Mouse (Mus musculus) lung, embryonic 16.5 days (tissue): ENCODE results near the gene Steap3. TPM values are rescaled to one million over a fixed set of nuclear protein-coding genes. Genes with fewer than 3 reads are reported as not detected.

ENCODE experiments used
- ATAC-seq: fragments of 200-750 bp; cut with Nextera tagmentation; 2 replicates; pipeline ENCODE4 v1.8.0; 2017; ENCODE audit warnings: low read depth, mild to moderate bottlenecking, moderate library complexity
- H3K27ac ChIP-seq: fragments of 300-500 bp; sonication (generic); 2 replicates; pipeline ENCODE4 v1.5.1; 2014; ENCODE audit warnings: mild to moderate bottlenecking, control low read depth, low read length
- H3K27me3 ChIP-seq: fragments of 300-500 bp; sonication (generic); 2 replicates; pipeline ENCODE4 v1.6.1; 2014; ENCODE audit warnings: low read depth, low read length, mixed read lengths; ENCODE audit not compliant: control insufficient read depth, insufficient read depth
- H3K36me3 ChIP-seq: fragments of 300-500 bp; sonication (generic); 2 replicates; pipeline ENCODE4 v1.6.1; 2014; ENCODE audit warnings: low read length; ENCODE audit not compliant: control insufficient read depth, insufficient read depth
- H3K4me1 ChIP-seq: fragments of 300-500 bp; sonication (generic); replicated peaks from 2 replicates; pipeline ENCODE4 v1.6.1; 2014; ENCODE audit warnings: low read length, mixed read lengths; ENCODE audit not compliant: control insufficient read depth, insufficient read depth
- H3K4me2 ChIP-seq: fragments of 300-500 bp; sonication (generic); 2 replicates; pipeline ENCODE4 v1.6.1; 2014; ENCODE audit warnings: low read depth, low read length, control low read depth
- H3K4me3 ChIP-seq: fragments of 300-500 bp; sonication (generic); 2 replicates; pipeline ENCODE4 v1.5.1; 2014; ENCODE audit warnings: mild to moderate bottlenecking, low read length, control low read depth
- H3K9ac ChIP-seq: fragments of 300-500 bp; sonication (generic); 2 replicates; pipeline ENCODE4 v1.6.1; 2014; ENCODE audit warnings: low read length, control low read depth
- H3K9me3 ChIP-seq: fragments of 300-500 bp; sonication (generic); 2 replicates; pipeline ENCODE4 v1.6.1; 2016; ENCODE audit warnings: low read length; ENCODE audit not compliant: control insufficient read depth
- WGBS: fragments of 180-500 bp; shearing (Covaris S2); extraction: QIAGEN DNeasy Blood & Tissue Kit; methylation state at CpG from one replicate; pipeline ENCODE4 v1.1.7; 2014; 5-methylcytosine and 5-hydroxymethylcytosine counted together
- polyA plus RNA-seq: library from polyadenylated mRNA; unstranded; fragments of >200 nt; fragmentation: Nextera tagmentation; extraction: Ambion mirVana; gene quantifications from 2 replicates; pipeline ENCODE4 v1.2.1, GENCODE M21; 2015

The Steap3 gene
- polyA plus RNA-seq, 1 experiment from 2014 or later = 3.0 TPM

DNA sequence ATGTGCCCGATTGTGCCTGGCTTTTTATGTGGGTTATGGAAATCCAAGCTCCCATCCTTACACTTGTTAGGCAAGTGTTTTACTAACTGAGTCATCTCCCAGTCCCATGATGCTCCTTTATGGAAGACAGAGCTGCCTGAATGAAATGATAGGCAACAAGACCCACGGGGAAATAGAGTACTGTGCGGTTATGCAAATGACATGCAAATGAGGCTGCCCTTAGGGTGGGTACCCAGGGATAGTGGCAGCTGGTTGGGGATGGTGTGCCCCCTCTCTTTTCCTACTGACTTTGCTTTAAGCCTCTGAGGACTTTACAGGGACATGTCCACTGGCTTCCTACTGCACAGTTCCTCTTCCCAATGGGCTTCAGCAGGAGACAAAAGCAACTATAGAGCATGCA, 2.7 kb upstream of the Steap3 start:
- no peak for ATAC-seq
- no peak overlapping the region for H3K27ac ChIP-seq
- H3K9me3 ChIP-seq = 0 out of 2 replicates have a peak, but pooled peaks cover 2% of the 10 kb centered on the region
- no peak overlapping the region for H3K9ac ChIP-seq
- WGBS = 78% methylated on average over 3 of the region's 3 CpGs
- H3K4me3 ChIP-seq = no peak overlapping the region
- no peaks in the 10 kb centered on the region for H3K4me1 ChIP-seq
- no peaks in the 10 kb centered on the region for H3K36me3 ChIP-seq
- no peaks in the 10 kb centered on the region for H3K27me3 ChIP-seq
- H3K4me2 ChIP-seq = no peak overlapping the region

DNA sequence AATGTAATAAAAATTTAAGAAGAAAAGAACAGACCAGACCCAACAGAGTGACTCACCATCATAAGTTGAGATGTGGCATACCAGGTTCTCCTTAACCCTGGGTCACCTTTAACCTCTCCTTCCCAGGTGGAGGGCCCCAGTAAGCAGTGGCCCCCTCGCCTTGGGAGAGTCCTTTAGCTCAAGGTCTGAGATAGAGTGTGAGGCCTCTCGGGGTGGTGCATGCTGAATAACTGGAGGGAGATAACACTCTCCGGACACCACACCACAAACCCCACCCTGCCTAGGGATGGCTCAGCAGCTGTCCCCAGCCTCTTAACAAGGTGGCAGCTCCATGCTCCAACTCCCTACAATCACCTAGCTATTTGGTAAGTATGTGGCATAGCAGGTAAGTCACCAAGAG, 1.6 kb downstream of the Steap3 start:
- 70% methylated on average over 3 of the region's 3 CpGs for WGBS

GRCm38 (mm10) chr1:120270115-120270514, 2.4 kb downstream of the Steap3 start:
- WGBS = 55% methylated on average over 7 of the region's 7 CpGs
- Histone ChIP-seq H3K36me3 (no peaks in the 10 kb centered on the region), H3K4me3 (no peak overlapping the region), H3K27ac (no peak overlapping the region), H3K27me3 (no peaks in the 10 kb centered on the region), H3K9me3 (0 out of 2 replicates have a peak, but pooled peaks cover 2% of the 10 kb centered on the region), H3K4me2 (no peak overlapping the region), H3K9ac (no peak overlapping the region), H3K4me1 (peaks cover 3% of the 10 kb centered on the region; the same call in 1 of the 2 replicates)
- no peak for ATAC-seq

More for the DNA sequence above, 1.6 kb downstream of the Steap3 start:
- H3K36me3 ChIP-seq = no peaks in the 10 kb centered on the region
- H3K4me3 ChIP-seq = no peak overlapping the region
- H3K27ac ChIP-seq = no peak overlapping the region
- H3K9me3 ChIP-seq = 0 out of 2 replicates have a peak, but pooled peaks cover 2% of the 10 kb centered on the region
- H3K4me2 ChIP-seq = no peak overlapping the region
- no peak for ATAC-seq
- no peaks in the 10 kb centered on the region for H3K27me3 ChIP-seq
- H3K4me1 ChIP-seq = 0 out of 2 replicates have a peak, but pooled peaks cover 3% of the 10 kb centered on the region
- H3K9ac ChIP-seq = no peak overlapping the region

- no peak overlapping the region for H3K4me2 ChIP-seq
These were observed 4.9 kb downstream of the Steap3 start for GRCm38 (mm10) chr1:120267631-120268030.

GRCm38 (mm10) chr1:120266460-120266859, 6.0 kb downstream of the Steap3 start:
- 52% methylated on average over 4 of the region's 4 CpGs for WGBS

More at GRCm38 (mm10) chr1:120267631-120268030, 4.9 kb downstream of the Steap3 start:
- 73% methylated on average over 3 of the region's 3 CpGs for WGBS
- Histone ChIP-seq H3K36me3 (no peaks in the 10 kb centered on the region), H3K4me3 (no peak overlapping the region), H3K9ac (no peak overlapping the region), H3K9me3 (no peaks in the 10 kb centered on the region), H3K27me3 (no peaks in the 10 kb centered on the region), H3K4me1 (peaks cover 3% of the 10 kb centered on the region; the same call in 1 of the 2 replicates), H3K27ac (no peak overlapping the region)
- ATAC-seq = no peak

DNA sequence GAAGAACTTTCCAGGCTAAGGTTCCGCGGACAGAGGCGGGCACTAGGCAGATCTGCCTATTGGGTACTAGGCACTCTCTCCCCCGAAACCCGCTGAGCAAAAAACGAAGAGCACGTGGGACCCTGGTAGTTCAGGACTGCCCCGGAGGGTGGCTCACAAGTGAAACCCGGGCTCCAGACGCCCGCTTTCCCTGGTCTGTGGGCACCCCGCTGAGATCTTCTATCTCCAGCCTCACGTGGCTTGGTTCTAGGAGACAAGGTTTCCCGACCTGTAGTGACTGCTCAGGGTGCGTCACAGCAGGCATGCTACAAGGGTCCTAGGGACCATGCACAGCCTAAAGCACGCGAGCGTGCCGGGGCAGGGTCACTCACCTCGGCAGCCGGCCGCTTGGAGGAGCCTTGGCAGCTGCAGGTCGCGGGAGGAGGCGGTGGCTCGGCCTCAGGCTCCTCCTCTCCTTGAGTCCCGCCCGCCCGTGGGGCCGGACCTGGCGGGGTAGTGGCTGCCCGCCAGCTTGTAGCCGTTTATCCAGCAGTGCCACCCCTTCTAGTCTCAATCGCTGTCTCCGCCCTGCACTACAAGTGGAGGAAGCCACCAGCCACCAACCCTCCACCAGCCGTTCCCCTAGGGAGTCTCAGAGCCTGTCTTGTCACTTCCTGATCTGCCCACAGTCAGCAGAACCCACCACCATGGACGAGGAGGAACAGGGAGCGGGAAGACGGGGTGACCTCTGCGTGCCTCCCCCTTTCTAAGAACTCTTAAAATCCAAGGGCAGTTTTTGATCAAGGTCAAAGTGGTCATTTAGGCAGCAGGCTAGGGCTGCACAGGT, 7.4 kb downstream of the Steap3 start:
- Histone ChIP-seq H3K4me2 (peak overlapping the region; percentile 99), H3K4me1 (peaks cover 3% of the 10 kb centered on the region; the same call in 1 of the 2 replicates), H3K27me3 (no peaks in the 10 kb centered on the region), H3K36me3 (no peaks in the 10 kb centered on the region), H3K9ac (peak overlapping the region; percentile 59), H3K9me3 (no peaks in the 10 kb centered on the region), H3K27ac (no peak overlapping the region), H3K4me3 (peak overlapping the region; percentile 61)
- under 1% methylated on average over 40 of the region's 40 CpGs for whole genome bisulfite sequencing
- peak; percentile 96 for ATAC-seq

More at GRCm38 (mm10) chr1:120266460-120266859, 6.0 kb downstream of the Steap3 start:
- Histone ChIP-seq H3K4me3 (no peak overlapping the region), H3K36me3 (no peaks in the 10 kb centered on the region), H3K27me3 (no peaks in the 10 kb centered on the region), H3K4me2 (no peak overlapping the region), H3K27ac (no peak overlapping the region), H3K4me1 (peaks cover 3% of the 10 kb centered on the region; the same call in 1 of the 2 replicates), H3K9me3 (no peaks in the 10 kb centered on the region), H3K9ac (no peak overlapping the region)
- ATAC-seq = no peak

GRCm38 (mm10) chr1:120263226-120263625, 9.3 kb downstream of the Steap3 start:
- H3K9ac ChIP-seq = no peak overlapping the region
- H3K4me1 ChIP-seq = peaks cover 6% of the 10 kb centered on the region; the same call in 1 of the 2 replicates
- 74% methylated on average over 4 of the region's 4 CpGs for WGBS
- H3K9me3 ChIP-seq = no peaks in the 10 kb centered on the region
- H3K36me3 ChIP-seq = no peaks in the 10 kb centered on the region
- H3K4me2 ChIP-seq = no peak overlapping the region
- no peaks in the 10 kb centered on the region for H3K27me3 ChIP-seq
- no peak for ATAC-seq
- no peak overlapping the region for H3K27ac ChIP-seq
- no peak overlapping the region for H3K4me3 ChIP-seq

GRCm38 (mm10) chr1:120261166-120261565, 11.3 kb downstream of the Steap3 start:
- Histone ChIP-seq H3K4me1 (peaks cover 6% of the 10 kb centered on the region; the same call in 1 of the 2 replicates), H3K36me3 (no peaks in the 10 kb centered on the region), H3K4me2 (no peak overlapping the region), H3K4me3 (no peak overlapping the region), H3K9me3 (no peaks in the 10 kb centered on the region), H3K9ac (no peak overlapping the region), H3K27ac (no peak overlapping the region), H3K27me3 (no peaks in the 10 kb centered on the region)
- no peak for ATAC-seq
- WGBS = 91% methylated on average over 5 of the region's 5 CpGs

- no peak for ATAC-seq
- WGBS = 68% methylated on average over 7 of the region's 7 CpGs
- no peak overlapping the region for H3K27ac ChIP-seq
- no peak overlapping the region for H3K4me3 ChIP-seq
- H3K36me3 ChIP-seq = no peaks in the 10 kb centered on the region
- no peaks in the 10 kb centered on the region for H3K27me3 ChIP-seq
- H3K9ac ChIP-seq = no peak overlapping the region
- no peak overlapping the region for H3K4me2 ChIP-seq
- peaks cover 3% of the 10 kb centered on the region; the same call in 1 of the 2 replicates for H3K4me1 ChIP-seq
- no peaks in the 10 kb centered on the region for H3K9me3 ChIP-seq
These were observed 13.3 kb downstream of the Steap3 start for GRCm38 (mm10) chr1:120259249-120259648.
